Mouse (Mus musculus): Measurements from ENCODE around the gene Spib.

GRCm38 (mm10) chr7:44549621-44550408, 17.9 kb upstream of the Spib start:
- TF ChIP-seq TAL1 (IDR thresholded peaks at IDR 0.05; ENCODE audit: low read length): no peak
- no peak for TF ChIP-seq GATA1 (IDR thresholded peaks at IDR 0.05; ENCODE audit: low read length)
